Mouse (Mus musculus): Measurements from ENCODE around the gene Cfap73. TPM values are rescaled to one million over a fixed set of nuclear protein-coding genes. Genes with fewer than 3 reads are reported as not detected.

Gene Cfap73
- total RNA-seq, 1 experiment from 2014 or later, result 3.1 TPM

GRCm38 (mm10) chr5:120612822-120613604 is 21.0 kb downstream of the Cfap73 start:
- DNase-seq, result peak; percentile 100

DNA sequence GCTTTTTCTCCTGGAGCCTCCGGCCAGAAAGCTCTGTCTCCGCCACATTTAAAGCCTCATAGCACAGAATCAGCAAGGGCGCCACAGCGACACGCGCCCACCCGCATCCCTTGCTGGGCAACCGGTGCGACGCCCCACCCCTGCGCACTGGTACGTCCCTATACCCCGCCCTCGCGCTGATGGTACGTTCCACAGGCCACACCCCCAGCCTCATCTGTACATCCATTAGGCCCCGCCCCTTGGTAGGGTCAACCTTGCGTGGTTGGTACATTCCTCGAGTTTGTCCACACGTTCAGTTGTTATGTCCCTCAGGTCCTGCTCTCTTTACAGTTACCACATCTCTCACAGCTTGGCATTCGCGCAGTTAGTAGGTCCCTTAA is 21.6 kb downstream of the Cfap73 start, which contains the start of the genes Rita1 and Ddx54:
Rita1 (minus strand) TSS at position 148 of the 380 bp plus-strand sequence.
Ddx54 (plus strand) TSS at position 298 of the 380 bp plus-strand sequence.
- peak; percentile 95 for DNase-seq

GRCm38 (mm10) chr5:120611416-120611815 is 22.6 kb downstream of the Cfap73 start:
- DNase-seq, result no peak

DNA sequence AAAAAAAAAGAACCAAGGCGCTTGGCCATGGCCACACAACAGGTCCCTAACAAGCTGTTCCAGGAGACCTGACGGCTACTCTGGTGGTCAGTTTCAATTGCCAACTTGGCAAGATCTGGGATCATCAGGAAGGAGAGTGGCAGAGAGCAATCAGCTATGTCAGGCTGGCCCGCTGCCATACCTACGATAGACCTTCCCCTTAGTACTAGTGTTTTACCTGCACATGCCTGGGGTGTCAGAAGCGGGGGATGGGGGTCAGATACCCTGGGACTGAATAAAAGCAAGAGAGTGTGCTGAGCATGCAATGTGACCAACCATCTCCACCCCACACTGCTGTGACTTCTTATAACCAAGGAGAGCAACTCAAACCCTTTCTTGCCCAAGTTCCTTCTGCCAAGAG is 23.1 kb downstream of the Cfap73 start:
- DNase-seq, result no peak

- DNase-seq, result no peak
Observed at GRCm38 (mm10) chr5:120609246-120609775, 24.7 kb downstream of the Cfap73 start.

DNA sequence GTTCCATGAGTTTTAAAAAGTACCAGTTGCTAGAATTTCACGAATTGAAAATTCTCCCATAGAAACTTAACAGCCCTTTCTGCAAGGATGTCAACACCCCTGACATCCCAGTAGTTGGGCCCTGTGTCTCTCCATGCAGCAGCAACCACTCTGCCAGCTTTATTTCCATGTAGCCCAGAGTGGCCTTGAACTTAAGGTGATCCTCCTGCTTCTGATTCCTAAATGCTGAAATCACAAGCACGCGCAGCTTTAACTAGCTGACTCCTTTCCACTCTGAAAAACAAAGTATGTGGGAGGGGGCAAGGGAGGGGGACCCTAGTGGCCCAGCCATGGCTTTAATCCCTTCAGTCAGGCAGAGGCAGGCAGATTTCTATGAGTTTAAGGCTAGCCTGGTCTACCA is 26.7 kb downstream of the Cfap73 start:
- no peak for DNase-seq

- DNase-seq, result no peak
Observed at GRCm38 (mm10) chr5:120606590-120607200, 27.3 kb downstream of the Cfap73 start.

- peak; percentile 88 for DNase-seq
Observed at GRCm38 (mm10) chr5:120605688-120606087, 28.3 kb downstream of the Cfap73 start.

DNA sequence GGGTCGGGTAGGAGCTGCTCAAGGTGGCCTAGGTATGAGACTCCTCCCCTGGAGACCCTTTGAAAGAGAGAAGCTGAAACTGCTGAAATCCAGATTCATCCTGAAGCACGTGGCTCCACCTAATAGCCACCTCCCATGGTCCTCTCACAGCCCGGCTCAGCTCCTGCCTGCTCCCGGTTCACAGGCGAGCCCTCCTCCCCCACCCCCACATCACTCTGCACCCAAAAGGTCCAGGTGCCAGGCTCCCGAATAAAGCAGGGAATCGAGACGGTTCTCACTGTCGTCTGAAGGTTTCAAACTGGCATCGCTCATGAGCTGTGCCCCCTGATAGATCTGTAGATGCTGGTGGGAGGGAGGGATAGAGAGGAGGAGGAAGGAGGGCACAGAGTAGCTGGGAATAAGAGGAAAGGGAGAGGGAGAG is 28.8 kb downstream of the Cfap73 start:
- no peak for DNase-seq

DNA sequence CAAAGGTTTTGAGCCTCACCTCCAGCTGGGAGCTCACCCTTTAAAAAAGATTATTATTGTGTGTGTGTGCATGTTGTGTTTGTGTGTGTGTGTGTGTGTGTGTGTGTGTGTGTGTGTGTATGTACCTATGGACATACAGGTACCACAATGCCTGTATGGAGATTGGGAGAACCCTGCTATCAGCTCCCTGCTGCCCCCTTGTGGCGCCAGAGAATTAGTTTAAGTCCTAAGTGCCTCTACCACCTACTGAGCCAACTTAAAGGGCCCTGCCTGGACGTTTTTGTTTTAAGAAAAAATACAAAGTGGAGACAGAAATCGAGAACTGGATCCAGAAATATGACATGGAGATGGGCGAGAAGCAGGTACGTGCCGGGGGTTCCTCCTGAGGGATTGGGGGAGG is 29.2 kb downstream of the Cfap73 start:
- peak; percentile 85 for DNase-seq

- no peak for DNase-seq
Observed at GRCm38 (mm10) chr5:120603515-120603914, 30.5 kb downstream of the Cfap73 start.

DNA sequence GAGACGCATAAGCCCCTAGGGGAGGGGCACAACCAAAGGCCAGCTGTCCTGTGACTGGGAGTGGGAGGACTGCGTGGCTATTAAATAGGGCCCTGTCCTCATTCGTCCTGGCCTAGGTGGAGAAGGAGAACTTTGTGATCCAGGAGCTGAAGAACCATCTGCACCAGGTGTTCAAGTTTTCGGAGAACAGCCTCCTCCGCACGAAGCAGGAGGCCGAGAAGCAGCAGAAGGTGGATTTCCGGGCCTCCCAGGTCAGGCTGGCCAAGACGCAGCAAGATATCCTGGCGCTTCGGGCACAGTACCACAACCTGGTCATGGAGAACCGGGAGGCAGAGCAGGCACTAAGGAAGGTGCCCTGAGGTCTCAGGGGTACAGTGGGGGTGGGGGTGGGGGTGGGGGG is 31.8 kb downstream of the Cfap73 start:
- no peak for DNase-seq

GRCm38 (mm10) chr5:120600946-120601668 is 32.9 kb downstream of the Cfap73 start:
- DNase-seq, result no peak

GRCm38 (mm10) chr5:120599625-120600024 is 34.4 kb downstream of the Cfap73 start:
- DNase-seq, result no peak

- no peak for DNase-seq
Observed at GRCm38 (mm10) chr5:120594485-120594884, 39.5 kb downstream of the Cfap73 start.

GRCm38 (mm10) chr5:120592141-120592540 is 41.9 kb downstream of the Cfap73 start:
- DNase-seq, result no peak

DNA sequence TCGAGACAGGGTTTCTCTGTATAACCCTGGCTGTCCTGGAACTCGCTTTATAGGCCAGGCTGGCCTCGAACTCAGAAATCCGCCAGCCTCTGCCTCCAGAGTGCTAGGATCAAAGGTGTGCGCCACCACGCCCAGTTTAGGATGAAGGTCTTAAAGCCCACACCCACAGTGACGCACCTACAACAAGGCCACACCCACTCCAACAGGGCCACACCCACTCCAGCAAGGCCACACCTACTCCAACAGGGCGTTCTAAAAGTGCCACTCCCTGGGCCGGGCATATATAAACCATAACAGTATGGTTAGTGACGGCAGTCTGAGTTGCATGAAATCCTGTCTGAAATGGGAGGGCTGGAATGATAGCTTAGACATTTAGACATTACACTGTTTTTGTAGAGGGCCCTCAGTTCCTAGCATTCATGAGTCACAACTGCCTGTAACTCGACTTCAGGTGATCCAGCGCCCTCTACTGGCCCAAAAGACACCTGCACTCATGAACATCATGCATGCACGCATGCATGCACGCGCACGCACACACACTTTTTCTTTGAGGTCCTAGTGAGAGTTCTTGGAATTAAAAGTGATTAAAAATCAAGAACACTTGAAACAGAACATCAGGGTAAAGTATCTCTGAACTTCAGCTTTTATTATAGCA is 43.6 kb downstream of the Cfap73 start:
- no peak for DNase-seq

GRCm38 (mm10) chr5:120588569-120589094 is 45.4 kb downstream of the Cfap73 start, which contains the start of the genes Tpcn1 and Iqcd:
Gene Tpcn1, minus strand, starts transcription at chr5:120588673.
Gene Iqcd, plus strand, starts transcription at chr5:120589016.
- peak; percentile 99 for DNase-seq

- no peak for DNase-seq
Observed at GRCm38 (mm10) chr5:120587940-120588568, 46.0 kb downstream of the Cfap73 start.

- no peak for DNase-seq
Observed at GRCm38 (mm10) chr5:120587616-120587926, 46.5 kb downstream of the Cfap73 start.
